Mouse (Mus musculus) thymus, postnatal 14 days (tissue): Measurements from ENCODE around the gene Plg.

Experiments
- DNase-seq: peaks from one replicate; pipeline ENCODE4 v3.0.0; 2021

Gene Plg

GRCm38 (mm10) chr17:12377981-12378705 is at the start of gene Plg:
Plg (plus strand) TSS chr17:12378608.
- no peak for DNase-seq

- no peak for DNase-seq
Measured at GRCm38 (mm10) chr17:12335115-12335514, 43.3 kb upstream of the Plg start.

DNA sequence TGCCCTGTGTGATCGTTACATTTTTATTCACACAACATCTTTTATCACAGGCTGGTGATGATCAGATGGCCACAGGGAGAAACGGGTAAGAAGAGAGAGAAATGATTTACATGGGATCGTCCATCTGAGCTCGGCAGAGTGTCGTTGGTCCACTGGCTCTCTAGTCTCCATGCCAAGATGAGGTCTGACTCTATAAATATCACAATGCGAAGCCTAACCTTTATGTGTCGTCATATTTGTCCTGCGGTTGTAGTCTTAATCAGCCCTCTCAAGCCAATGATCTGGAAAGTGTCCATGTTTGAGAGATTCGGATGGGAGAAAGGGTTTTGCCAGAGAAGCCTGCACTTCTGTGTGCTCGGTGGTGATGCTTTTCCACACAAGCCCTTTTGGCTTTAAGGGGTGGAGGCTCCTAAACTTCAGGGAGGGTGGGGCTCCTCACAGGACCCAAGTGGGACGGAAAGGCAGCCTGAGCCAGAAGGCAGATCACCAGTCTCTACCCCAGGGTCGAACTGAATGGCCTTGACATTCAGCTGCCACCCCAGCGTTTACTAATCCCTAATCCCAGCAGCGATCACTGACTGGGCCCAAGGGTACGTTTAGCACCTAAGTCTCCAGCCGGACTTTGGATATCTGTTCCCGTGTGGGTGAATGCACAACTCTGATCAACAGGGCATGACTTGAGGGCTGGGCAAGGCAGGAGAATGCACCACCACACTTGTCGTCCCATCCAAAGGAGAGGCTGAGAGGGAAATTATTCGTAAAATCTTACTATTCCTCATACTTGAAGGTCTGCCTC is 42.1 kb upstream of the Plg start:
- no peak for DNase-seq

GRCm38 (mm10) chr17:12337156-12337555 is 41.3 kb upstream of the Plg start:
- no peak for DNase-seq

- DNase-seq = no peak
Measured at GRCm38 (mm10) chr17:12343702-12344376, 34.6 kb upstream of the Plg start.

- DNase-seq = no peak
Measured at GRCm38 (mm10) chr17:12347462-12347861, 30.9 kb upstream of the Plg start.

GRCm38 (mm10) chr17:12351564-12351963 is 26.8 kb upstream of the Plg start:
- DNase-seq = no peak

DNA sequence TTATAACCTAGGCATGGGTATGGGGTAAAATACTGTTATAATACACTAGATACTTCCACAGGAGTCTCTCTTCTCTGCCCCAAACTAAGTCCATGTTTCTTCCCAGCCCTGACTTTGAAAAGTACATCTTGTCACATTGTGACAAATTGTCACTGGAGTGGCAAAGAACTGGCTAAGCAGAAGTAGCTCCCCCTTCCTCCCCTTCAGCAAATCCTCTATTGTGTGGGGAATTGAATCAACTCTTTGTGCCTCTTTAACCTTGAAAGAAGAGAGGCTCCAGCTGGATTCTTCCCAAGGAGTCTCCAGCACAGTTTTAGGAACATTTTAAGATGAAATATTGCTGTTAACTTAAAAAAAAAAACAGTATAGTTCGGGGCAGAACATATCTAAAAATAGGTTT is 25.6 kb upstream of the Plg start:
- DNase-seq = no peak

DNA sequence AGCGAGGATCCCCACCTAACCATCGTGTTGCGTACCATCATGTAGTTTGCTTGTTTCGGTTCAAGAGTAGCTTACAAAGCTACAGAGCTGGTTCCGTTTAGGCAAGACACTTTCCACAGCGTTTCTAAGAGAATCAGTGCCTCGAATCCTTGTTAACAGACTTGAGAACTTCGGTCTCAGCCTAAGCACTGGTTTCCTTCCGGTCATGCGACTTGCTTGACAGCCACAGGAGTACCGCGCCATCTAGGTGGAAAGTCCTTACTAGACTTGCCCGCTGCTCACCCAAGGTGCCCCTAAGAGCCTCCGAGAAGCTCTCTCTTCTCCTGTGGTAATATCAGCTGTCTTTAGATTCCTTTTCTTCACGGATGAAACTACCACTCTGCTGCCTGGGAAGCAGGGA is 18.5 kb upstream of the Plg start:
- DNase-seq = no peak

DNA sequence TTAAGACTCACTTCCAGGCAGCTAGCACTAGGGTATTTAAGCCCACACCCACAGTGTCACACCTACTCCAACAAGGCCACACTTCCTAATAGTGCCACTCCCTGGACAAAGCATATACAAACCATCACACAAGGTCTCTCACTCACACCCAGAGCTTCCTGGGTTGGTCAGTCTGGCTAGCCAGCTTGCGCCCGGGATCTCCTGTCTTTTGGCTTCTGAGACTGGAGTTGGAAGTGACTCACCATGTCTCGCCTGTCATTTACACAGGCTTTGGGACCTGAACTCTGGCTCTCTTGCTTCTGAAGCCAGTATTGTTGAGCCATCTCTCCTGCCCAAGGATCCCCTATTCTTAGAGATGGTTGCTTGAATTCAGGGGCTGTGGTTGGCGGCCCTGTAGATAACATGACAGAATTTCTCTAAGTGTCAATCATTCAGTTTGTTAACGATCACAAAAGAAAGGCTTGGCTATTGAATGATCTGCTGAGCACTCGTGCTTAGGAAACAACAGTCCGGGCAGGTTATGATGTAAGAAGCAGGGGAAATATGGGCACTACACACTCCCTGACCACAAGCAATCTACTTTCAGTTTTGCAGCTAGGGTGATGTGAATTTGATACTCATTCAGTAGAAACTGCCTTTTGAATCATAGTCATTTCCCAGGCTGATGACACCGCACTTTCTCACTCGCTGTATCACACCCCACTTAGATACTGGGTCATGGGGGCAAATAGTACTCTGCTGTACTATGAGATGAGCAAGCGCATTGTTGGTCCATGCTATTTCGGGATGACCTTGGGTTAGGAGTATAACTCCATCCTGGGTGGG is 14.6 kb upstream of the Plg start:
- no peak for DNase-seq

GRCm38 (mm10) chr17:12364426-12364735 is 14.0 kb upstream of the Plg start:
- peak; percentile 14 for DNase-seq

- peak; percentile 66 for DNase-seq
Measured at GRCm38 (mm10) chr17:12367373-12367930, 11.0 kb upstream of the Plg start.

GRCm38 (mm10) chr17:12369393-12369792 is 9.0 kb upstream of the Plg start:
- no peak for DNase-seq

- no peak for DNase-seq
Measured at GRCm38 (mm10) chr17:12370289-12370688, 8.1 kb upstream of the Plg start.

GRCm38 (mm10) chr17:12371310-12371925 is 7.0 kb upstream of the Plg start:
- DNase-seq = peak; percentile 26

DNA sequence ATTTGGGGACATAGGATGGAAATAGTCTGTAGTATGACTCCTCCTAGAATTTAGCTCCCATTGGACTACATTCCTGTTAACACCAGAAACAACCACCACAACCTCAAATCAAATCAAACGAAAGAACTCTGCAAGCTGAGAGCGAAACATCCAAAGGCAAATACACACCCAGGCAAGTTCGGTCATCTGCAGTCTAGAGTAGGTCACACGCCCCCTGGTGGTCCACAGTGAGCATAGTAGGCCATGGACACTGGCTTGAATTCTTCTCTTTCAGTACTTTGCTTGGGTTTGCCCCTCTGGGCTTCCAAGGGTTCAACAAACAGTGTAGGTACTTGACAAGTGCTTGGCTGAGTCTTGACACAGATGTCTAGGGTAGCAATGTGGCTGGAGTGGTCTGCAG is 6.4 kb upstream of the Plg start:
- DNase-seq = peak; percentile 79

GRCm38 (mm10) chr17:12373601-12374144 is 4.7 kb upstream of the Plg start:
- DNase-seq = no peak

- DNase-seq = no peak
Measured at GRCm38 (mm10) chr17:12380287-12380686, 1.9 kb downstream of the Plg start.

DNA sequence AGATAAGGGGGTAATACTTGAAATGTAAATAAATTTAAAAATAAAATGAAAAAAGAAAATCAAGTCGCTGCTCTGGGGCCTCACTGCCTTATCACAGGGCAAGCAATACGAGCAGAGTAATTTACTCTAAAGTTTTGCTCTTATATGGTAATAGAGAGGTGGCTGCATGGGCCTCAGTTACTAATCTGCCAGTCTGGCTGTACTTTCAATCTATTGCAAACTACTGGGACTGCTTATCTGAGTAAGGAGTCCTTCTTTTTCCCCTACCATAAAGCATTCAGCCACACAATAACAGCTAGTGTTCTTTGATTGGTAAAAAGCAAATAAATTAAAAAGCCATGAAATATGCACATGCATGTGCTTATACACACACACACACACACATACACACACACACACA is 3.2 kb downstream of the Plg start:
- no peak for DNase-seq

DNA sequence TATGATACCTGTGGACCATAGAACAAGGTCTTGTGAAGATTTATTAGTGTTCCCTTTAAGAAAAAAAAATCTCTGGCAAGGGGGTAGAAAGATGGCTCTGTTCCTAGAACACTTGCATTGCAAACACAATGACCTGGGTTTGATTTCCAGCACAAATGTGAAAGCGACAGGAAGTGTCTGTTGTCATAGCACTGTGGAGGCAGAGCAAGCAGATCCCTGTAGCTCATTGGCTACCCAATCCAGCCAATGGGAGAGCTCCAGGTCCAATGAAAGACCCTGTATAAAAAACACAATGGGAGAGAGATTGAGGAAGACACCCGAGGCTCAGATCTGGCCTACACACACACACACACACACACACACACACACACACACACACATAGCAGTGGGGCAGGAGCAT is 4.1 kb downstream of the Plg start:
- DNase-seq = no peak

- DNase-seq = no peak
Measured at GRCm38 (mm10) chr17:12385049-12385794, 6.8 kb downstream of the Plg start.
